Mouse (Mus musculus): ENCODE data around the gene Ptgs1.

DNA sequence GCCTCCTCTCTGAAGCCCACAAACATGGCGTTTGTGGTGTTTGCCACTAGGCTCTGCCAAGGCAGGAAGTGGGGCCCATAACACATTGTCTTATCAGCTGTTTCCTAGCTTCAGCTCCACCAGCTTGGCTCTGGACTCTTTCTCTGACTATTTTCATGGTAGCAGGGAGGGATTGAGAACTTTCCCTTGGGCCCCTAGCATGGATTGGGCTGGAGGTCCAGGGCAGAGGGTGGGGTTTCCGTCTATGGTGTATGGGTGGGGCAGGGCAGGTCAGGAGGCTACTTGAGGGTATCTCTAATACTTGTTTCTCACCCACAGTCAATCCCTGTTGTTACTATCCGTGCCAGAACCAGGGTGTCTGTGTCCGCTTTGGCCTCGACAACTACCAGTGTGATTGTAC lies 6.7 kb downstream of the Ptgs1 start:
- TF ChIP-seq POLR2A (IDR thresholded peaks at IDR 0.05; ENCODE audit: control insufficient read depth, extremely low read depth, insufficient read depth, low read length, poor library complexity): no peak
- TF ChIP-seq CTCF (IDR thresholded peaks at IDR 0.05; ENCODE audit: borderline replicate concordance, control insufficient read depth, extremely low read depth, insufficient read depth, low read length, poor library complexity): no peak

Data from thymus, adult 2 months (tissue).